Mouse (Mus musculus) ES-E14 (cell line): ENCODE results near the gene Myo10. TPM values are rescaled to one million over a fixed set of nuclear protein-coding genes. Genes with fewer than 3 reads are reported as not detected.

Experiments used
- DNase-seq: peaks from one replicate; pipeline ENCODE4 v3.0.0-alpha.2; 2013; ENCODE audit warnings: low read depth, low spot score
- H3K27ac ChIP-seq: 2 replicates; pipeline ENCODE4 v1.5.1; 2012; ENCODE audit warnings: low read depth, mild to moderate bottlenecking, low read length, moderate library complexity, mixed read lengths; ENCODE audit not compliant: poor library complexity, insufficient read depth, severe bottlenecking
- H3K36me3 ChIP-seq: 2 replicates; pipeline ENCODE4 v1.6.1; 2012; ENCODE audit warnings: mild to moderate bottlenecking, low read length, moderate library complexity, mixed read lengths; ENCODE audit not compliant: control insufficient read depth, poor library complexity, insufficient read depth, severe bottlenecking
- H3K4me1 ChIP-seq, 2 experiments: fragments of 150-350 bp in 1 of 2; sonication (generic) in 1 of 2; 2 replicates each; pipeline ENCODE4 v1.6.1; 2012; ENCODE audit warnings: low read length in 2 of 2, mild to moderate bottlenecking in 1 of 2, mixed read lengths in 1 of 2; ENCODE audit not compliant: control insufficient read depth in 2 of 2, insufficient read depth in 2 of 2, poor library complexity in 1 of 2
- H3K4me3 ChIP-seq, 2 experiments: fragments of 150-350 bp in 1 of 2; sonication (generic) in 1 of 2; 2 replicates each; pipeline ENCODE4 v1.5.1; 2012; ENCODE audit warnings: low read length in 2 of 2, low read depth in 1 of 2, mild to moderate bottlenecking in 1 of 2, mixed read lengths in 1 of 2; ENCODE audit not compliant: insufficient read depth in 1 of 2, poor library complexity in 1 of 2, severe bottlenecking in 1 of 2
- H3K9ac ChIP-seq: 2 replicates; pipeline ENCODE4 v1.6.1; 2012; ENCODE audit warnings: low read depth, mild to moderate bottlenecking, low read length, mixed read lengths; ENCODE audit not compliant: poor library complexity, insufficient read depth, severe bottlenecking
- H3K9me3 ChIP-seq: fragments of 150-350 bp; sonication (generic); 2 replicates; pipeline ENCODE4 v1.6.1; 2012; ENCODE audit warnings: low read depth, mild to moderate bottlenecking, low read length; ENCODE audit not compliant: control insufficient read depth, insufficient read depth
- CHD2 ChIP-seq: IDR thresholded peaks from 2 replicates; pipeline ENCODE4 v1.6.1; 2014; ENCODE audit warnings: mild to moderate bottlenecking, low read depth, low read length, inconsistent platforms
- HCFC1 ChIP-seq: IDR thresholded peaks from 2 replicates; pipeline ENCODE4 v1.6.1; 2012; ENCODE audit warnings: low read length, inconsistent platforms, borderline replicate concordance; ENCODE audit not compliant: insufficient read depth
- MAFK ChIP-seq: IDR thresholded peaks from 2 replicates; pipeline ENCODE4 v1.6.1; 2014; ENCODE audit warnings: mild to moderate bottlenecking, low read depth, low read length, inconsistent platforms; ENCODE audit not compliant: insufficient read depth
- ZC3H11A ChIP-seq: IDR thresholded peaks from 2 replicates; pipeline ENCODE4 v1.6.1; 2012; ENCODE audit warnings: low read depth, mild to moderate bottlenecking, inconsistent platforms, low read length, borderline replicate concordance
- ZNF384 ChIP-seq: IDR thresholded peaks from 2 replicates; pipeline ENCODE4 v1.6.1; 2012; ENCODE audit warnings: low read depth, low read length, inconsistent platforms
- in situ Hi-C, 2 experiments: fragments of 600-800 bp; cut with MboI; formaldehyde crosslinking; loops; one replicate each; pipeline ENCODE4 v1.15.1; 2025; ENCODE audit warnings: low sequenced_read_pairs in 2 of 2, inconsistent platforms in 1 of 2; ENCODE audit not compliant: unreplicated experiment in 2 of 2
- total RNA-seq: library from RNA; depleted of rRNA; stranded (reverse); fragments of 300-350 nt; gene quantifications from 2 replicates; pipeline ENCODE4 v1.2.3, GENCODE M21; 2012

Gene Myo10
- total RNA-seq, 1 experiment, result 133 TPM

DNA sequence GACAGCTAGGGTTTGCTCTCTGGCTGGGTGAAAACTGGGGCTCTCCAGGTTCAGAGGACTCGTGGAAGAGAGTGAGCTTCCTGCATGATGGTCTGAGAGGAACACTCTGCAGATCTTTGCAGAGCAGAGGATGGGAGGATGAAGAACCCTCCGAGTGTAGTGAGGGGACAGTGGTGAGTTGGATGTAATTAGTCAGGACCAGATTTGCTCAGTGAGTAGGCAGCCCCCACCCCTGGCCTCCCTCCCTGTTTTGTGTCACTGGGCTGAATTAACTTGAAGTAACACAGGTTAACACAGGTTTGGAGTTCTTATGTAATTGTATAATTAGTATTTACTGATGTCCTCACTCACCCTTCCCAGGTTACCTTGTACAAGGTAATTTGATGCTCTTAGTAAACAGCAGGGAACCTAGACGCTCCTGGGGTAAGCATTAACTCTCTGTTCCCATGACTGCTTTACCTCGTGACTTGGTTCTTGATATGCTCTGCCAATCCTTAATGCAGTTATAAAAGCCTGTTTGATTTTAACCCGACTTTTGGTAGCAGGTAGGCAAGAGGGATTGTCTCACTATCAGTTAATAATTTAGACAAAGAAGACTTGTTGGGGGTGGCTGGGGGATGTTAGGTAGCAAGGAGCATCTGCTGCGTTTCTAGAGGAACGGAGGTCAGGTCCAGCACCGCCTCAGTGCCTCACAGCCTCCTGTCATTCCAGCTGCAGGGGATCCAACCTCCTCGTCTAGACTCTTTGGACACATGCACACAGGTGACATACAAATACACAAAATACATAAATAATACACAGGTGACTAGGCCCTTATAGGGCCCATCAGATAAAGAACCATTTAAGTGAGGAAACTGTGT lies 66.3 kb downstream of the Myo10 start:
- Histone ChIP-seq H3K9me3 (no peaks in the 10 kb centered on the region), H3K4me1 (peaks cover 5 to 25% of the 10 kb centered on the region in 2 experiments), H3K36me3 (no peaks in the 10 kb centered on the region), H3K27ac (no peak overlapping the region), H3K4me3 (no peak overlapping the region), H3K9ac (no peak overlapping the region)
- TF ChIP-seq CHD2 (no peak), MAFK (no peak), ZNF384 (no peak), ZC3H11A (no peak), HCFC1 (no peak)
- DNase-seq, result no peak
- in situ Hi-C loops, result no loop called here

DNA sequence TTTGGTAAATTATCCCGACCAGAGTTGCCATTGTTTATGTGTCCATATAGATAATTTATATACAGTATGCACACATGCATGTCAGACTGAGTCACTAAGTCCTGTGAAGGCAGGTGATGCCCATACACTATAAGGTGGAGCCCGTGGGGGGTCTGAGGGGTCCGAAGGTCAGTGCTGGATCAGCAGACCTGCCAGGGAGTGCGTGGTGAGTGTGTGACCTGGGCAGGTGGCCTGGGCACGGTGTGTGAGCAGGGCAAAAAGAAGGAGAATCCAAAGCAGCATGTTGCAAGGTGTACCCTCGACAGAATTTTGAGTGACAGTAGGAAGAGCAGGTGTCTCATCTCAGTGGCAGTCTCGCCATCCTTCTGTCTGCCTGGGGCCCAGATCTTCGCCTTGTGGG lies 67.2 kb downstream of the Myo10 start:
- Histone ChIP-seq H3K9ac (no peak overlapping the region), H3K36me3 (no peaks in the 10 kb centered on the region), H3K9me3 (no peaks in the 10 kb centered on the region), H3K4me3 (no peak overlapping the region), H3K4me1 (peaks cover 7 to 32% of the 10 kb centered on the region in 2 experiments), H3K27ac (no peak overlapping the region)
- TF ChIP-seq MAFK (no peak), ZNF384 (no peak), ZC3H11A (no peak), CHD2 (no peak), HCFC1 (no peak)
- DNase-seq, result no peak
- in situ Hi-C loops, result no loop called here

DNA sequence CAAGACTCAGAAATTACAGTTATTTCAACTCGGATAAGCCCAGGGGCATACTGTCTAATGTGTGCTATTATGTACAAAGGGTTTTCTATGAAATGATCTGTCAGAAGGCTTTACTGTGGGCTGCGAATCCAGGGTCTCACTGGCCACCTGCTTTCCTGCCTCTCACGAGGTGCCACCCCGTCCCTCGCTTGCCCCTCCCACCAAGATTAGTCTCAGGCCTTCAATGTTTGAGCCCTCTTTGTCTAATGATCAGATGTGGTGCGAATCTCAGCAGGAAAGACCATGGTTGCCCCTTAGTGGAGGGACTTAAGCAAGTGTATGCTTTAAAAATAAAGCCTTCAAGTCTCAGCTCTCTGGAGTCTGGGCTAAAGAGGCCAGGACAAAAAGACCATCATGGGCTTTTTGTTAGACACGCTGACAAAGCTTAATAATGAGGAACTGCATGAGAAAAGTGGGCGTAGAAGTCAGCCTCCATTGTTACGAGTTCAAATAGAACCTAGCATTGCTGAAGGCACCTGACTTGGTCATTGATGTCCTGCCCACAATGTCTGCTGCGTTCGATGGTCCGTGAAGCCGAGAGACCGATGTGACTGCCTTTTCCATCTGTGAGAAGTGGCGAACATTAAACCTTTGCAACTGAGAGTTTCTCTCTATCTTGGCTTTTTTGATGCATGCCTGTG lies 67.9 kb downstream of the Myo10 start:
- no peak for TF ChIP-seq CHD2
- no peak for TF ChIP-seq MAFK
- no peak for TF ChIP-seq ZC3H11A
- no peak for TF ChIP-seq HCFC1
- TF ChIP-seq ZNF384, result no peak
- Histone ChIP-seq H3K4me1 (peaks cover 7 to 34% of the 10 kb centered on the region in 2 experiments), H3K36me3 (no peaks in the 10 kb centered on the region), H3K9ac (no peak overlapping the region), H3K4me3 (no peak overlapping the region), H3K27ac (no peak overlapping the region), H3K9me3 (no peaks in the 10 kb centered on the region)
- DNase-seq, result no peak
- in situ Hi-C loops, result no loop called here

DNA sequence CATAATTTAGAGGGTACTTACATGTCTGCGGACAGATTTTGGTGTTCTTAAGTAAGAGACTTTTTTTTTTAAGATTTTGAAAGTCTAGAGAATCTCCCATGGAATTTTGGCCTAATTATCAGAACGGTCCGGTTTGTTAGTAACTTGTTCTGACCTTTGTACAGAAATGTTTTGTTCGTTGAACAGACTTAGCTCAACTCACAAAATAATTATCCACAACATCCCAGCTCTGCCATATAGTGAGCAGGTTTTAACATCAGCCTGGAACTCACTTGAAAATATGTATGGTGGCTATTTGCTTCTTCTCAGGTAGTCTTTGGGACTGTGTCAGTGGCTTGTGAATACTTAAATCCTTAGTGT lies 68.4 kb downstream of the Myo10 start:
- H3K9ac ChIP-seq, result no peak overlapping the region
- H3K27ac ChIP-seq, result no peak overlapping the region
- in situ Hi-C loops, result no loop called here
- peaks cover 7 to 39% of the 10 kb centered on the region in 2 experiments for H3K4me1 ChIP-seq
- H3K9me3 ChIP-seq, result no peaks in the 10 kb centered on the region
- TF ChIP-seq CHD2, result no peak
- no peak for TF ChIP-seq ZNF384
- TF ChIP-seq HCFC1, result no peak
- TF ChIP-seq MAFK, result no peak
- no peak for TF ChIP-seq ZC3H11A
- DNase-seq, result no peak
- no peak overlapping the region for H3K4me3 ChIP-seq
- H3K36me3 ChIP-seq, result no peaks in the 10 kb centered on the region
